Mouse (Mus musculus): ENCODE measurements around the gene Mtf2. TPM values are rescaled to one million over a fixed set of nuclear protein-coding genes. Genes with fewer than 3 reads are reported as not detected.
A peak's percentile ranks its signal among the peaks of the same experiment; 100 is the strongest.
"Not testable (repeated sequence)": the region's sequence is repeated elsewhere in the genome, so short reads cannot be mapped to it uniquely, and the experiment has no call there.

Mtf2 gene
- 108 and 110 TPM in 2 replicates for polyA plus RNA-seq (2014; fragmentation: Nextera tagmentation; extraction: Ambion mirVana)

DNA sequence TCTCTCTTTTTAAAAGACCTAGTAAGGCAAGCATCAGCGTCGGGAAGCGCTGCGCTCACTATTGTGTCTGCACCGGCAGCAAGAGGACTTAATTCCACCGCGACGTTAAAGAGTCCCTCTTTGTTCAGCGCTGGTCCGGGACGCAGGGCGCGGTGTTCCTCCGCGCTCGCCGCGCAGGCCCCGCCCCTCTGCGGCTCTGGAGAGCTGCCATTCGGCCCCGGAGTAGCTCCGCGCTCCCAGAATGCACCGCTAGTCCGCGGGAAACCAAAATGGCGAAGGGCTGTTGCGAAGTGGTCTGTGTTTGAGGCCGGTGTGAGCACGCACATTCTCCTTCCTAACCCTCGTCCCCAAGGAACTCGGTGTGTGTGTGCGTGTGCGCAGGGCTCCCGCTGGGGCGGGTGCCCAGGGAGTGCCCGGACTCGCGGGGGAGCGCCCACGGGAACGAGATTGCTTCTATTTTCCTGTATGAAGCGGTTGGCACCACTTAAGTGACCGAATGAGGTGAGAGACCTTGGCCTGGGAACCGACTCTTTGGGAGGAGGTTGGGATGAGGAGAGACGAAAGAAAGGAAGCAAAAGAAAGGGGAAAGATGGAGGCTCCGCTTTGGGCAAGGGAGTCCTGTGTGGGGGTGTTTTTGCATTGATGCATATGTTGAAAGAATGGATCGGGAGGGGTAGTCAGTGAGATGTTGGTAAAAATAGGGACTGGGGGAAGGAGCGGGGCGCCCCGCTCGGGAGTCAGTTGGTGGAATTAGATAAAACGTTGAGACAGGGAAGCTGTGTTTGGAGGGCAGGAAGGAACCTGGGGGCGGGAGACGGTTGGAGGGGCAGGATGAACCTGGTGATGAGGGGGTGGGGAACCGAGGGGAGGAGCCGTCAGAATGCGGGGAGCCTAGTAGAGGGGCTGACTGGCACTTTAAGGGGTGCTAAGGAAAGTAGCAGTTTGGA, at the start of gene Mtf2:
Gene Mtf2, plus strand, starts transcription at position 210 of the 947 bp plus-strand sequence.
- Histone ChIP-seq H3K27me3 (ENCODE audit: insufficient read depth, low read length) (no peaks in the 10 kb centered on the region), H3K9ac (peak within 1 kb of the TSS; percentile 99), H3K4me1 (ENCODE audit: insufficient read depth) (no peaks in the 10 kb centered on the region), H3K36me3 (ENCODE audit: insufficient read depth) (peaks cover 21% of the 10 kb centered on the region), H3K4me3 (ENCODE audit: low read depth, low read length) (peak within 1 kb of the TSS; percentile 98), H3K4me2 (peak within 1 kb of the TSS; percentile 75), H3K27ac (ENCODE audit: low read depth) (peak within 1 kb of the TSS; percentile 92), H3K9me3 (ENCODE audit: low read depth, low read length) (no peaks in the 10 kb centered on the region)
- peak; percentile 48 for TF ChIP-seq CTCF (IDR thresholded peaks at IDR 0.05; ENCODE audit: low read depth)
- WGBS, result under 1% methylated on average over 59 of the region's 59 CpGs
- peak; percentile 95 for ATAC-seq (ENCODE audit: insufficient read depth)
- DNase-seq, result peak; percentile 99

DNA sequence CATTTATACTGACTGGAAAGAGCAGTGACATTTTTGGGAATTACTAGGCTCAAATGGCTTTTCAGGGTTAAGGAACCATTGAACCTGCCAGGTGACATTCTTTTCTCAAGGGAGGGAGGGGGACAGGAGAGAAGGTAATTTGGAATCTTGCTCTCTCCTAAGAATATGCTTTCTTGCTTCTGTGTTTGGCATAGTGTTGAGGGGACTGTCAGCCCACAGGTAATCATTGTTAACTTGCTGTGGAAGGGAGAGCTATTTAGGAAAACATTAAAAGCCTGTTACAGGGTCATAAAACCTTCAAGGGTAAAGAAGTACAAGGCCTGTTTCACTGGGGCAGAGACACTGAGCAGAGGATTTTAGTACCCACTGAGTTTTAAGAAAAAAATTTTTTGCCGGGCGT, 48.2 kb upstream of the Mtf2 start:
- no peaks in the 10 kb centered on the region for H3K9me3 ChIP-seq (ENCODE audit: low read depth, low read length)
- H3K4me3 ChIP-seq (ENCODE audit: low read depth, low read length), result no peak overlapping the region
- DNase-seq, result no peak
- H3K4me2 ChIP-seq, result no peak overlapping the region
- no peaks in the 10 kb centered on the region for H3K4me1 ChIP-seq (ENCODE audit: insufficient read depth)
- no peaks in the 10 kb centered on the region for H3K27me3 ChIP-seq (ENCODE audit: insufficient read depth, low read length)
- 91% methylated on average over 2 of the region's 2 CpGs for WGBS
- H3K9ac ChIP-seq, result no peak overlapping the region
- TF ChIP-seq CTCF (IDR thresholded peaks at IDR 0.05; ENCODE audit: low read depth), result no peak
- H3K27ac ChIP-seq (ENCODE audit: low read depth), result no peak overlapping the region
- ATAC-seq (ENCODE audit: insufficient read depth), result no peak
- H3K36me3 ChIP-seq (ENCODE audit: insufficient read depth), result no peaks in the 10 kb centered on the region

DNA sequence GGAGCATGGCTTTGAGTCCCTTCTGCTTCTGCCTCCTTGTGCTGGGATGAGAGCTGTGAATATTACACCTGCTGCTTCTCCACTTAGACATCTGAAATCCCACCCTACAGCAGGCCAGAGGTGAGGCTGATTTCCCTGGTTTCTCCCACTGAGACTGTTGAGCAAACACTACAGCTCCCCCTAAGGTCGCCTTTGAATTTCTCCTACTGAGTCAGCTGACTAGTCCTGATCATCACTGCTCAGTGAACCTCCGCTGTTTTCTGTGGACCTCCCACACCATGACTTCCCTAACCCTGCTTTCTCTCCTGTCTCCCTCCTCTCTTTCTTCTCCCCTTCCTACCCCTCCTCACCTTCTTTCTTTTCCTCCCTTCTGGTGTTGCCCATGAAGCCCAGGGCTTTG, 46.1 kb upstream of the Mtf2 start:
- TF ChIP-seq CTCF (IDR thresholded peaks at IDR 0.05; ENCODE audit: low read depth), result 0 out of 2 replicates have a peak, but pooled peaks have one; percentile 12
- 6% methylated on average over 2 of the region's 2 CpGs for WGBS
- H3K4me1 ChIP-seq (ENCODE audit: insufficient read depth), result no peaks in the 10 kb centered on the region
- no peaks in the 10 kb centered on the region for H3K9me3 ChIP-seq (ENCODE audit: low read depth, low read length)
- H3K27me3 ChIP-seq (ENCODE audit: insufficient read depth, low read length), result no peaks in the 10 kb centered on the region
- no peak overlapping the region for H3K4me3 ChIP-seq (ENCODE audit: low read depth, low read length)
- H3K4me2 ChIP-seq, result no peak overlapping the region
- no peak for DNase-seq
- no peaks in the 10 kb centered on the region for H3K36me3 ChIP-seq (ENCODE audit: insufficient read depth)
- H3K27ac ChIP-seq (ENCODE audit: low read depth), result no peak overlapping the region
- no peak for ATAC-seq (ENCODE audit: insufficient read depth)
- H3K9ac ChIP-seq, result no peak overlapping the region

DNA sequence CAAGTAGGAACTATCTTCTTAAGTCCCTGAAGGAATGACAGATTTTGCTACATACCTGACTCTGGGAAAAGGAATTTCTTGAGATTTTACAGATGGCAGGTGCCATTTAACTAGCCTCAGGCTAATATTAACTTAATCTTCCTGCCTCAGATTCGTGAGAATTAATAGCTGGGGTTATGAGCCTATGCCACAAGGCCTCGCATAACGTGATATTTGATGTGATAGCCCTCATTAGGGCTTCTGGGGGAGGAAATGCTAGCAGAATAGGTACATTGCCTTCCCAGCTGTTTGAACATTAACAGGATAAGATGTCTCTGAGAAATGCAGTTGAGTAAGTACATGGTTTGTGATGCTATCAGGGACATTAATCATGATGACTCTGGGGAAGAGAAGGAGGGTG, 44.1 kb upstream of the Mtf2 start:
- TF ChIP-seq CTCF (IDR thresholded peaks at IDR 0.05; ENCODE audit: low read depth), result no peak
- no peak overlapping the region for H3K4me3 ChIP-seq (ENCODE audit: low read depth, low read length)
- H3K27ac ChIP-seq (ENCODE audit: low read depth), result no peak overlapping the region
- ATAC-seq (ENCODE audit: insufficient read depth) (no peak), DNase-seq (no peak)
- H3K4me2 ChIP-seq, result no peak overlapping the region
- H3K27me3 ChIP-seq (ENCODE audit: insufficient read depth, low read length), result no peaks in the 10 kb centered on the region
- WGBS, result 68% methylated on average over 3 of the region's 3 CpGs
- H3K9me3 ChIP-seq (ENCODE audit: low read depth, low read length), result no peaks in the 10 kb centered on the region
- H3K4me1 ChIP-seq (ENCODE audit: insufficient read depth), result no peaks in the 10 kb centered on the region
- no peak overlapping the region for H3K9ac ChIP-seq
- no peaks in the 10 kb centered on the region for H3K36me3 ChIP-seq (ENCODE audit: insufficient read depth)

DNA sequence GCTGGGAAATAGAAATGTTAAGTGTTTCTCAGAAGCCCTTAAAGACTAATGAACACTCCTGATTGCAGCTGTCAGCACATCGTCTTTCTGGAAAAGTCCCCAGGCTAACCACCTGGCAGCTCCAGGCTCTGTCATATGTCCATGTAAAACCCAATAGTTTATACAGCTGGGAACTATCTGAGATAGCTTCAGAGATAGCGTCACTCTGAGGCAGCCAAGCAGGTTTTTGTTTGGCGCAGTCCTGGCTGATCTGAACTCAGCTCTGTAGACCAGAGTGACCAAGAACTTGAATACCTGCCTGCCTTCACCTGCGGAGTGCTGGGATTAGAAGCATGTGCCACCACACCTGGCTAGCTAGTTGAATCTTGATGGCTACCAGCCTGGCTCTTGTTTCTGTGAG, 37.2 kb upstream of the Mtf2 start:
- WGBS, result 78% methylated on average over 4 of the region's 4 CpGs
- Histone ChIP-seq H3K36me3 (ENCODE audit: insufficient read depth) (no peaks in the 10 kb centered on the region), H3K4me3 (ENCODE audit: low read depth, low read length) (no peak overlapping the region), H3K4me2 (no peak overlapping the region), H3K4me1 (ENCODE audit: insufficient read depth) (no peaks in the 10 kb centered on the region), H3K27me3 (ENCODE audit: insufficient read depth, low read length) (no peaks in the 10 kb centered on the region), H3K9ac (no peak overlapping the region), H3K9me3 (ENCODE audit: low read depth, low read length) (no peaks in the 10 kb centered on the region), H3K27ac (ENCODE audit: low read depth) (no peak overlapping the region)
- ATAC-seq (ENCODE audit: insufficient read depth), result no peak
- no peak for DNase-seq
- no peak for TF ChIP-seq CTCF (IDR thresholded peaks at IDR 0.05; ENCODE audit: low read depth)

DNA sequence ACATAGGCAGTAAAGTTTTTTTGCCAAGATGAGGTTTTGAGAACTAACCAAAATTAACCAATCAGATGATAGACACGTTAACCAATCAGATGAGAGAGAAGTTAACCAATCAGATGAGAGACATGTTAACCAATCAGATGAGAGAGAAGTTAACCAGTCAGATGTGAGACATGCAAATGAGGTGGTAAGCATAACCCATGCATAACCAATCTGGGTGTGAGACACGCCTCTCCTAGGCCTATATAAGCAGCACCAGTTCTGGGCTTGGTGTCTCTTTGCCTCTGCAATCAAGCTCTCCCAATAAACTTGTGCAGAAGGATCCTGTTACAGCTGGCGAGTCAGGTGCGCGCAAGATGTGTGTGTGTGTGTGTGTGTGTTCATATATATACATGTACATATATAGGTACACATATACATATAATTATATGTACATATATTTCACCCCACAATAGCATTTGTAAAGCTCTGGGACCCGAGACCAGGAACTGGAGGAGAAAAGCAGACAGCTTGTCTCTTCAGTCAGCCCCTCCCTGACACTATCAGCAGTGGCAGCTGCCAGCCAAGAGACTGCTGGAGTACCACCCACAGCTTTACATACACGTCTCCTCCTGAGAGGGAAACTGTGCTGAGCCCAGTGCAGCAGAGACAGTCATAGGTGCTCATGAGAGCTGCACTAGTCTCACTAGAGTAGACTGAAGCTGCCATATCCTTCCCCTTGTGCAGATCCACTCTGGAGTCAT, 36.5 kb upstream of the Mtf2 start:
- H3K36me3 ChIP-seq (ENCODE audit: insufficient read depth); ATAC-seq (ENCODE audit: insufficient read depth); H3K9me3 ChIP-seq (ENCODE audit: low read depth, low read length); H3K4me3 ChIP-seq (ENCODE audit: low read depth, low read length); H3K9ac ChIP-seq; H3K27me3 ChIP-seq (ENCODE audit: insufficient read depth, low read length); DNase-seq; H3K4me1 ChIP-seq (ENCODE audit: insufficient read depth); H3K27ac ChIP-seq (ENCODE audit: low read depth); H3K4me2 ChIP-seq: not testable (repeated sequence)
- WGBS, result 81% methylated on average over 7 of the region's 7 CpGs

DNA sequence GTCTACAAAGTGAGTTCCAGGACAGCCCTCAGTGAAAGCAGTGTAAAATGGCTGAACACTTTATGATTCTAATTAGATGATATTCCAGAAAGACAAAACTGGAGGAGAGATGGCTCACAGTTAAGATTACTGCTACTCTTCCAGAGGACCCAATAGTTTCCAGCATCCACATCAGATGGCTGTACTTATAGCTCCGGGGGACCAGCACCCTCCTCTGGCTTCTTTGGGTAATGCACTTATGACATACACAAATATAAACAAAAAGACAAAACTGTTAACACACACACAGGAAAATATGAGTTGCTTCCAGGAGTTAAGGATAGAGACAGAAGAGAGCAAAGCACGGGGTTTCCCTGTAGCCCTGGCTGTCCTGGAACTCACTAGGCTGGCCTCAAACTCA, 35.5 kb upstream of the Mtf2 start:
- no peaks in the 10 kb centered on the region for H3K36me3 ChIP-seq (ENCODE audit: insufficient read depth)
- ATAC-seq (ENCODE audit: insufficient read depth) (no peak), DNase-seq (peak; percentile 25)
- peak; percentile 29 for TF ChIP-seq CTCF (IDR thresholded peaks at IDR 0.05; ENCODE audit: low read depth)
- WGBS, result 78% methylated on average over 2 of the region's 2 CpGs
- no peak overlapping the region for H3K27ac ChIP-seq (ENCODE audit: low read depth)
- H3K4me2 ChIP-seq, result no peak overlapping the region
- no peaks in the 10 kb centered on the region for H3K27me3 ChIP-seq (ENCODE audit: insufficient read depth, low read length)
- H3K4me1 ChIP-seq (ENCODE audit: insufficient read depth), result no peaks in the 10 kb centered on the region
- H3K9ac ChIP-seq, result no peak overlapping the region
- no peaks in the 10 kb centered on the region for H3K9me3 ChIP-seq (ENCODE audit: low read depth, low read length)
- no peak overlapping the region for H3K4me3 ChIP-seq (ENCODE audit: low read depth, low read length)

All from lung, embryonic 14.5 days (tissue).